Mouse (Mus musculus): ENCODE data around the gene Rbfox3. TPM values are rescaled to one million over a fixed set of nuclear protein-coding genes. Genes with fewer than 3 reads are reported as not detected.

The Rbfox3 gene
- polyA plus RNA-seq, 1 experiment from 2014 or later = 0.82 TPM

GRCm38 (mm10) chr11:118875243-118875897, 36.0 kb downstream of the Rbfox3 start:
- TF ChIP-seq CTCF (IDR thresholded peaks at IDR 0.05; ENCODE audit: low read depth) = peak; percentile 58

GRCm38 (mm10) chr11:118874487-118875095, 36.8 kb downstream of the Rbfox3 start:
- DNase-seq (ENCODE audit: low spot score) (peak; percentile 64), ATAC-seq (replicated peaks; ENCODE audit: low FRiP score, low read depth) (peak; percentile 68; the same call in 1 of the 2 replicates)
- no peak overlapping the region for H3K9ac ChIP-seq (ENCODE audit: low read depth, low read length)
- no peaks in the 10 kb centered on the region for H3K36me3 ChIP-seq (ENCODE audit: insufficient read depth, low read length)
- H3K27ac ChIP-seq = peak overlapping the region; percentile 22; the same call in 1 of the 2 replicates
- 16% methylated on average over 7 of the region's 7 CpGs for WGBS
- TF ChIP-seq CTCF (IDR thresholded peaks at IDR 0.05; ENCODE audit: low read depth) = no peak
- no peaks in the 10 kb centered on the region for H3K9me3 ChIP-seq (replicated peaks; ENCODE audit: low read length)
- no peaks in the 10 kb centered on the region for H3K4me1 ChIP-seq (replicated peaks; ENCODE audit: insufficient read depth, low read length)
- H3K27me3 ChIP-seq (ENCODE audit: insufficient read depth, low read length) = no peaks in the 10 kb centered on the region
- no peak overlapping the region for H3K4me3 ChIP-seq (replicated peaks; ENCODE audit: low read depth, low read length)
- H3K4me2 ChIP-seq (ENCODE audit: low read length) = no peak overlapping the region

More at GRCm38 (mm10) chr11:118875243-118875897, 36.0 kb downstream of the Rbfox3 start:
- Histone ChIP-seq H3K4me1 (replicated peaks; ENCODE audit: insufficient read depth, low read length) (no peaks in the 10 kb centered on the region), H3K27me3 (ENCODE audit: insufficient read depth, low read length) (no peaks in the 10 kb centered on the region), H3K9me3 (replicated peaks; ENCODE audit: low read length) (no peaks in the 10 kb centered on the region), H3K9ac (ENCODE audit: low read depth, low read length) (no peak overlapping the region), H3K27ac (no peak overlapping the region), H3K4me2 (ENCODE audit: low read length) (no peak overlapping the region), H3K4me3 (replicated peaks; ENCODE audit: low read depth, low read length) (no peak overlapping the region), H3K36me3 (ENCODE audit: insufficient read depth, low read length) (no peaks in the 10 kb centered on the region)
- ATAC-seq (replicated peaks; ENCODE audit: low FRiP score, low read depth) = peak; percentile 63
- 40% methylated on average over 5 of the region's 5 CpGs for WGBS
- peak; percentile 28 for DNase-seq (ENCODE audit: low spot score)

GRCm38 (mm10) chr11:118874022-118874421, 37.4 kb downstream of the Rbfox3 start:
- ATAC-seq (replicated peaks; ENCODE audit: low FRiP score, low read depth) (no peak), DNase-seq (ENCODE audit: low spot score) (no peak)
- Histone ChIP-seq H3K4me3 (replicated peaks; ENCODE audit: low read depth, low read length) (no peak overlapping the region), H3K36me3 (ENCODE audit: insufficient read depth, low read length) (no peaks in the 10 kb centered on the region), H3K9me3 (replicated peaks; ENCODE audit: low read length) (no peaks in the 10 kb centered on the region), H3K27ac (no peak overlapping the region; the same call in 1 of the 2 replicates), H3K27me3 (ENCODE audit: insufficient read depth, low read length) (no peaks in the 10 kb centered on the region), H3K4me1 (replicated peaks; ENCODE audit: insufficient read depth, low read length) (no peaks in the 10 kb centered on the region), H3K4me2 (ENCODE audit: low read length) (no peak overlapping the region), H3K9ac (ENCODE audit: low read depth, low read length) (no peak overlapping the region)
- 36% methylated on average over 11 of the region's 11 CpGs for WGBS
- TF ChIP-seq CTCF (IDR thresholded peaks at IDR 0.05; ENCODE audit: low read depth) = no peak

- Histone ChIP-seq H3K4me2 (ENCODE audit: low read length) (no peak overlapping the region), H3K9ac (ENCODE audit: low read depth, low read length) (no peak overlapping the region), H3K36me3 (ENCODE audit: insufficient read depth, low read length) (no peaks in the 10 kb centered on the region), H3K27ac (no peak overlapping the region), H3K4me3 (replicated peaks; ENCODE audit: low read depth, low read length) (no peak overlapping the region), H3K27me3 (ENCODE audit: insufficient read depth, low read length) (no peaks in the 10 kb centered on the region), H3K4me1 (replicated peaks; ENCODE audit: insufficient read depth, low read length) (no peaks in the 10 kb centered on the region), H3K9me3 (replicated peaks; ENCODE audit: low read length) (no peaks in the 10 kb centered on the region)
- ATAC-seq (replicated peaks; ENCODE audit: low FRiP score, low read depth) = no peak
- 80% methylated on average over 10 of the region's 10 CpGs for WGBS
- TF ChIP-seq CTCF (IDR thresholded peaks at IDR 0.05; ENCODE audit: low read depth) = no peak
- no peak for DNase-seq (ENCODE audit: low spot score)
Measured at GRCm38 (mm10) chr11:118871527-118871926, 39.9 kb downstream of the Rbfox3 start.

GRCm38 (mm10) chr11:118863360-118863759, 48.0 kb downstream of the Rbfox3 start:
- Histone ChIP-seq H3K36me3 (ENCODE audit: insufficient read depth, low read length) (no peaks in the 10 kb centered on the region), H3K9ac (ENCODE audit: low read depth, low read length) (no peak overlapping the region), H3K27ac (no peak overlapping the region), H3K4me1 (replicated peaks; ENCODE audit: insufficient read depth, low read length) (no peaks in the 10 kb centered on the region), H3K27me3 (ENCODE audit: insufficient read depth, low read length) (no peaks in the 10 kb centered on the region), H3K9me3 (replicated peaks; ENCODE audit: low read length) (no peaks in the 10 kb centered on the region), H3K4me3 (replicated peaks; ENCODE audit: low read depth, low read length) (no peak overlapping the region), H3K4me2 (ENCODE audit: low read length) (no peak overlapping the region)
- ATAC-seq (replicated peaks; ENCODE audit: low FRiP score, low read depth) (no peak), DNase-seq (ENCODE audit: low spot score) (no peak)
- WGBS = 80% methylated on average over 3 of the region's 3 CpGs
- TF ChIP-seq CTCF (IDR thresholded peaks at IDR 0.05; ENCODE audit: low read depth) = no peak

- Histone ChIP-seq H3K4me1 (replicated peaks; ENCODE audit: insufficient read depth, low read length) (no peaks in the 10 kb centered on the region), H3K9me3 (replicated peaks; ENCODE audit: low read length) (no peaks in the 10 kb centered on the region), H3K4me2 (ENCODE audit: low read length) (no peak overlapping the region), H3K27me3 (ENCODE audit: insufficient read depth, low read length) (no peaks in the 10 kb centered on the region), H3K9ac (ENCODE audit: low read depth, low read length) (no peak overlapping the region), H3K4me3 (replicated peaks; ENCODE audit: low read depth, low read length) (no peak overlapping the region), H3K27ac (no peak overlapping the region), H3K36me3 (ENCODE audit: insufficient read depth, low read length) (no peaks in the 10 kb centered on the region)
- ATAC-seq (replicated peaks; ENCODE audit: low FRiP score, low read depth) = no peak
- TF ChIP-seq CTCF (IDR thresholded peaks at IDR 0.05; ENCODE audit: low read depth) = no peak
- DNase-seq (ENCODE audit: low spot score) = no peak
- 82% methylated on average over 15 of the region's 15 CpGs for WGBS
Measured at GRCm38 (mm10) chr11:118861801-118862431, 49.5 kb downstream of the Rbfox3 start.

Measured in kidney, postnatal 0 days (tissue).